Mouse (Mus musculus): ENCODE measurements around the gene Adamts16.

Gene Adamts16

GRCm38 (mm10) chr13:70832593-70833138, 8.9 kb downstream of the Adamts16 start:
- no peak for DNase-seq

GRCm38 (mm10) chr13:70831041-70831440, 10.6 kb downstream of the Adamts16 start:
- DNase-seq: no peak

- DNase-seq: no peak
Measured at GRCm38 (mm10) chr13:70827507-70827906, 14.1 kb downstream of the Adamts16 start.

GRCm38 (mm10) chr13:70825265-70825664, 16.3 kb downstream of the Adamts16 start:
- no peak for DNase-seq

GRCm38 (mm10) chr13:70823757-70824156, 17.9 kb downstream of the Adamts16 start:
- no peak for DNase-seq

GRCm38 (mm10) chr13:70818982-70819381, 22.6 kb downstream of the Adamts16 start:
- no peak for DNase-seq

GRCm38 (mm10) chr13:70814423-70814822, 27.2 kb downstream of the Adamts16 start:
- no peak for DNase-seq

GRCm38 (mm10) chr13:70805506-70805905, 36.1 kb downstream of the Adamts16 start:
- no peak for DNase-seq

- DNase-seq: no peak
Measured at GRCm38 (mm10) chr13:70802849-70803248, 38.8 kb downstream of the Adamts16 start.

GRCm38 (mm10) chr13:70799322-70799721, 42.3 kb downstream of the Adamts16 start:
- DNase-seq: no peak

GRCm38 (mm10) chr13:70798396-70798795, 43.2 kb downstream of the Adamts16 start:
- no peak for DNase-seq

- DNase-seq: no peak
Measured at GRCm38 (mm10) chr13:70794074-70794572, 47.5 kb downstream of the Adamts16 start.

- DNase-seq: no peak
Measured at GRCm38 (mm10) chr13:70793660-70794059, 48.0 kb downstream of the Adamts16 start.

- DNase-seq: no peak
Measured at GRCm38 (mm10) chr13:70792950-70793349, 48.7 kb downstream of the Adamts16 start.

GRCm38 (mm10) chr13:70789806-70790205, 51.8 kb downstream of the Adamts16 start:
- no peak for DNase-seq

- peak; percentile 64 to 76 for DNase-seq
Measured at GRCm38 (mm10) chr13:70789022-70789421, 52.6 kb downstream of the Adamts16 start.

GRCm38 (mm10) chr13:70785078-70785477, 56.5 kb downstream of the Adamts16 start:
- no peak for DNase-seq

- peak; percentile 47 to 64 for DNase-seq
Measured at GRCm38 (mm10) chr13:70784126-70784525, 57.5 kb downstream of the Adamts16 start.

- no peak for DNase-seq
Measured at GRCm38 (mm10) chr13:70779781-70780180, 61.8 kb downstream of the Adamts16 start.

GRCm38 (mm10) chr13:70778872-70779554, 62.6 kb downstream of the Adamts16 start:
- no peak for DNase-seq

- DNase-seq: no peak
Measured at GRCm38 (mm10) chr13:70771100-70771499, 70.5 kb downstream of the Adamts16 start.

- no peak for DNase-seq
Measured at GRCm38 (mm10) chr13:70769156-70769555, 72.5 kb downstream of the Adamts16 start.

- peak; percentile 15 to 46 for DNase-seq
Measured at GRCm38 (mm10) chr13:70767462-70767861, 74.1 kb downstream of the Adamts16 start.

GRCm38 (mm10) chr13:70764682-70765081, 76.9 kb downstream of the Adamts16 start:
- no peak for DNase-seq

GRCm38 (mm10) chr13:70762586-70762985, 79.0 kb downstream of the Adamts16 start:
- DNase-seq: no peak

Data from cerebellum, postnatal 25 days (tissue).